Mouse (Mus musculus) testis, adult 2 months (tissue): Measurements from ENCODE around the gene Cadm2.

ENCODE experiments used
- CTCF ChIP-seq: fragments of 200-500 bp; IDR thresholded peaks from 2 replicates; pipeline ENCODE4 v1.5.1; 2012; ENCODE audit warnings: low read depth, mild to moderate bottlenecking, inconsistent platforms, low read length, moderate library complexity; ENCODE audit not compliant: control insufficient read depth, insufficient read depth, insufficient replicate concordance
- POLR2A ChIP-seq: fragments of 200-500 bp; IDR thresholded peaks from 2 replicates; pipeline ENCODE4 v1.6.1; 2012; ENCODE audit warnings: low read depth, mild to moderate bottlenecking, inconsistent platforms, low read length, moderate library complexity; ENCODE audit not compliant: control insufficient read depth

DNA sequence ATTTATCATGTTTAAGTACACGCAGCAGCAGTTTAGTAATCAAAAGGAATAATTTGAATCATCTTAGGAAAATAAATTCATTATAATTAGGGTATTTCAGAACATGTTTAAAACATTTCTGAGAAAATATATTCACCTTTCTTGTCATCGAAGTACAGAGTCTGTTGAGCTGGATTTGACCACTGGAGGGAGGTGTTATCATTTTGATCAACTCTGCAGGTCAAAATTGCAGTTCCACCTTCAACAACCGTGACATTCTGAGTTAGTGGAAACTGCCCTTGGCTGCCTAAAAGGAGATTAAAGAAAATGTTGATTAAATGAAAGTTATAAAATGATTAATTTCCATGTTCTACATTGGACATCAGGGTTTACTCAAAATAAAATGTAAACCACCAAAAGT is 738.1 kb downstream of the Cadm2 start:
- TF ChIP-seq POLR2A (no peak), CTCF (no peak)
